Mouse (Mus musculus) limb, embryonic 12.5 days (tissue): ENCODE data around the gene Gm21820. TPM values are rescaled to one million over a fixed set of nuclear protein-coding genes. Genes with fewer than 3 reads are reported as not detected.
"Not testable (repeated sequence)": the region's sequence is repeated elsewhere in the genome, so short reads cannot be mapped to it uniquely, and the experiment has no call there.

Experiments used
- ATAC-seq: fragments of 200-750 bp; cut with Nextera tagmentation; 2 replicates; pipeline ENCODE4 v1.8.0; 2017; ENCODE audit warnings: low read depth, moderate TSS enrichment; ENCODE audit not compliant: insufficient number of reproducible peaks, insufficient read depth, low FRiP score, low TSS enrichment
- H3K27ac ChIP-seq: fragments of 300-500 bp; sonication (generic); 2 replicates; pipeline ENCODE4 v1.5.1; 2016; ENCODE audit warnings: mild to moderate bottlenecking, moderate library complexity
- H3K27me3 ChIP-seq: fragments of 300-500 bp; sonication (generic); 2 replicates; pipeline ENCODE4 v1.6.1; 2016; ENCODE audit warnings: mild to moderate bottlenecking, moderate library complexity
- H3K36me3 ChIP-seq: fragments of 300-500 bp; sonication (generic); 2 replicates; pipeline ENCODE4 v1.6.1; 2016; ENCODE audit warnings: mild to moderate bottlenecking, moderate library complexity
- H3K4me1 ChIP-seq: fragments of 300-500 bp; sonication (generic); replicated peaks from 2 replicates; pipeline ENCODE4 v1.6.1; 2016
- H3K4me2 ChIP-seq: fragments of 300-500 bp; sonication (generic); 2 replicates; pipeline ENCODE4 v1.6.1; 2016; ENCODE audit warnings: mild to moderate bottlenecking, moderate library complexity
- H3K4me3 ChIP-seq: fragments of 300-500 bp; sonication (generic); replicated peaks from 2 replicates; pipeline ENCODE4 v1.5.1; 2016; ENCODE audit warnings: mild to moderate bottlenecking
- H3K9ac ChIP-seq: fragments of 300-500 bp; sonication (generic); replicated peaks from 2 replicates; pipeline ENCODE4 v1.6.1; 2016; ENCODE audit warnings: mild to moderate bottlenecking, moderate library complexity
- H3K9me3 ChIP-seq: fragments of 300-500 bp; sonication (generic); 2 replicates; pipeline ENCODE4 v1.6.1; 2016; ENCODE audit warnings: mild to moderate bottlenecking, moderate library complexity
- WGBS: fragments of 180-500 bp; shearing (Covaris S2); methylation state at CpG from one replicate; pipeline ENCODE4 v1.1.7; 2016; 5-methylcytosine and 5-hydroxymethylcytosine counted together
- polyA plus RNA-seq: library from polyadenylated mRNA; unstranded; fragments of >200 nt; fragmentation: Nextera tagmentation; extraction: Ambion mirVana; gene quantifications from 2 replicates; pipeline ENCODE4 v1.2.1, GENCODE M21; 2016

The Gm21820 gene
- not detected in 2 replicates for polyA plus RNA-seq

- not testable (repeated sequence) for H3K36me3 ChIP-seq, H3K4me2 ChIP-seq, H3K4me3 ChIP-seq, H3K9me3 ChIP-seq, H3K9ac ChIP-seq, H3K27ac ChIP-seq, ATAC-seq, H3K27me3 ChIP-seq, H3K4me1 ChIP-seq
- WGBS: 63% methylated on average over 1 of the region's 1 CpGs
Measured at GRCm38 (mm10) chrY:5249341-5249740, at the start of gene Gm21820. Gm21820 (minus strand) TSS chrY:5249441.

Other genes starting within 250 kb of the Gm21820 start
- not detected in 2 replicates for gene Gm20918, start 205.5 kb downstream of the Gm21820 start, polyA plus RNA-seq